Mouse (Mus musculus) frontal cortex, postnatal 36 days (tissue): ENCODE measurements around the gene Atxn7l1.
"Not testable (repeated sequence)": the region's sequence is repeated elsewhere in the genome, so short reads cannot be mapped to it uniquely, and the experiment has no call there.

Experiments
- DNase-seq, 2 experiments: peaks; one replicate each; pipeline ENCODE4 v3.0.0; 2022; ENCODE audit warnings: low spot score in 2 of 2

The Atxn7l1 gene

GRCm38 (mm10) chr12:33153131-33153530 lies 5.6 kb downstream of the Atxn7l1 start:
- no peak for DNase-seq

DNA sequence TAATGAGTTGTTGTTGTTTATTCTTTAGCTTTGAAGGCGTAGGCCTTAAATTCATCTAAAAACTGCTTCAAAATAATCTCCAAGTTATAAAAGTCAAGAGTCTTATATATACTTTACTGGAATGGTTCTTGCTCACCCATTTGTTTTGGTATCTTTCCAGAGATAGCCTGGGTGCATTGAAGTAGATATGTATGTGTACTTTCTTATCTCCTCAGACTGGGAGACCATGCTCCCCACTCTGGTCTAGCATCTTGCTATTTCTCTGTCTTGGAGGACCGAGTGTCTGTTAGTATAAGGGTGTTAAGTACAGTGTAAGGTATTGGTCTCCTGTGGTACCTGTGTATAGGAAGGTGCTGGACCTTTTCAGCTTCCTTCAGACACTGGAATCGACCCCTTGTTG lies 6.4 kb downstream of the Atxn7l1 start:
- DNase-seq = no peak

DNA sequence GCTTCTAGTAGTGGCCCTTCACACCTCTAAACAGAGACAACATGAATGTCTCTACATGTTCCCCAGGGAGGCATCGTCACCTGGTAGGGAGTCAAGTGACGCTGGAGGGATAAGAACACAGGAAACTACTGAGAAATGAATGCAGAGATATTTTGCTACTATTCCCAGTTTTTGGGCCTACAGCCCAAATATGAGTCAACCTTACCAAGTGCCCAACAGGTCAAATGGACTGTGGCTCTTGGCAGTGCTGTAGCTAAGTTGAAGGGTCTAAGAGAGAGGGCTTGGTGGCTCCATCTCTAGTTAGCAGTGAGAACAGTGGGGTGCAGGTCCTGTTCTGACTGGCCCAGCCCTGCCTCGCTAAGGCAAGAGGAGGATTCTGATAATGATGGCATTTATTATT lies 7.2 kb downstream of the Atxn7l1 start:
- DNase-seq = no peak

- DNase-seq = no peak
Observed at GRCm38 (mm10) chr12:33156334-33157018, 9.0 kb downstream of the Atxn7l1 start.

GRCm38 (mm10) chr12:33158256-33158655 lies 10.8 kb downstream of the Atxn7l1 start:
- no peak for DNase-seq

DNA sequence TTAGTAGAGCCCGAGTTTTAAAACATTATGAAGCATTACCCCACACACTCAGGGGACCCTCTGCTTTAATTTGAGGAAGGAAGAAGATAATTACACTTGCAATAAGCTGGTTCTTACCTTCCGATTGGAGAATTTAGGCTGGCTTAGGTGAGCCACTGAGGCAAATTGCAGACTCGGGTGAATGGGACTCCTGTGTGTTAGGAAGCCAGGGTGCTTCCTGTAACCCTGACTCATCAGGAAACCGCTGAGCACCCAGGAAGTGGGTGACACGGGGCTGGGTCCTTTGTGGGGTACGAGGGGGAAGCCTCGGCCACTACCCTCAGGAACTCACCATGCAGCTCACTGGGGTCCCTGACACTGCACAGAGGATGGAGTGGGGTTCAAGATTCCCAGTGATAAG lies 12.9 kb downstream of the Atxn7l1 start:
- no peak for DNase-seq

DNA sequence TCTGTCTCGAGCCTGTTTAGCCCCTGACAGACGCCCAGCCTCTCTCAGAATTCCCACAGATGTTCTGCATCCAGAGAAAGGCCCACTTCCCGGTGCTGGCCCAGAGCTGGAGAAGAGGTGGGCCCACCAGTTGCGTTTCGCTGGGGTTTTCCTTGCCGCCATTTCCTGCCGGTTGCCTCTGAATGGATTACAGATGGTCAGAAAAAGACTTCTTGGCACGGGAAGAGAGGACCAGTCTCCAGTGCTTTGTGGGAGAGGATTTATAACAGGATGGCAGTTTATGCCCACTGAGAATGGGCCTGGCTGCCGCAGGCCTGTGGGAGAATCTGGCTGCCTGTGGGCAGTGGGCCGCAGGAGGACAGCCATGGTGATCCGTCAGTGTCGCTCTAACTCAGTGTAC lies 15.0 kb downstream of the Atxn7l1 start:
- DNase-seq = no peak

DNA sequence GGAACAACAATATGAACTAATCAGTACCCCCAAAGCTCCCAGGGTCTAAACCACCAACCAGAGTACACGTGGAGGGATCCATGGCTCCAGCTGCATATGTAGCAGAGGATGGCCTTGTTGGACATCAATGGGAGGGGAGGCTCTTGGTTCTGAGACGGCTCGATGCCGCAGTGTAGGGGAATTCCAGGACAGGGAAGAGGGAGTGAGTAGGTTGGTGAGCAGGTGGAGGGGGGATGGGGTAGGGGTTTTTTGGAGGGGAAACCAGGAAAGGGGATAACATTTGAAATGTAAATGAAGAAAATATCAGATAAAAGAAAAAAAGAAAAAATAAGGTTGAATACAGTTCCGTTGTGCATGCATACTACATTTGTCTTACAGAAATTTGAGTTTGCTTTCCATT lies 16.5 kb downstream of the Atxn7l1 start:
- DNase-seq = not testable (repeated sequence)

- no peak for DNase-seq
Observed at GRCm38 (mm10) chr12:33166712-33167111, 19.2 kb downstream of the Atxn7l1 start.

GRCm38 (mm10) chr12:33167545-33167944 lies 20.1 kb downstream of the Atxn7l1 start:
- DNase-seq = no peak

DNA sequence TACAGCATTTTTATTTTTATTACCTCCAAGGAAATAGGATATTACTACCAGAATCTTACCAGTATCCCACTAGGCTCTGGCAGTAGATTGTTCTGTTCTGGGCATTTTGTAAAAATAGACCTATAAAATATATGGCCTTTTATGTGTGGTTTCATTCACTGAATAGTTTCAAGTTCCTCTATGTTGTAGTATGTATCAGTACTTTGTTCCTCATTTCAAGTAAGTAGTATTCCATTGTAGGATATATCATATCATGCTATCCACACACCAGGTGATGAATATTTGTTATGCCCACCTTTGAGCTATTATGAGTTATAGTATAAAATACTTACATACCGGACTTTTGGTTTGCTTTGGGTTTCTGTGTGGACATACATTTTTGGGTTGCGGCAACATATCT lies 21.0 kb downstream of the Atxn7l1 start:
- DNase-seq = no peak

DNA sequence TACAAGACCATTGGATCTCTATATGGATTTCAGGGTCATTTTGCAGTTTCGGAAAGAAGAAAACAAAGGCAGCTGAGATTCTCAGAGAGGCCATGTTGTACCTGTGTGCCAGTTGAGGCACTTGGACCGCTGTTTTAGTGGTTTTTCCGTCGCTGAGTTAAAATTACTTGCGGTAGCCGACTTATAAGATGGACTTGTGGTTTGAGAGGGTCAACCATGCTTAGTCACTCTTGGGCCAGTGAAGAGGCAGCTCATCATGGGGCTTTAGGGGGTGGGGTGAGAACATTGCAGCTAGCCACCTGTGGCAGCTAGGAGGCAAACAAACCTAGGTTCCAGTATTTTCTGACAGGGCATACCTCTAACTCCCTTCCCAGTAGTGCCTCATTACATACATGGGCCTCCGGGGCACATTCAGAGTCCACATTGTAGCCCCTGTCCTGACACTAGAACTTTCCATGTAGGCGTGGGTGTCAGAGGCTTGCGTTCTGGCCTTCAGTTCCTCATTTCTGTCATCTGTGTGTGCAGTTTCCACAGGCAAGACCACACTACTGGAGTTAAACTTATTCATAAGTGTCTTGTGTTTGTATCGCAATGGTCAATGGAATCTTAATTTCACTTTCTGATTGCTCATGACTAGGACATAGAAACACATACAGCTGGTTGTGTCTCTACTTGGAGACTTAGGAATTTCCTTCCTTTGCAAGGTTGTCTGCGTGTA lies 22.4 kb downstream of the Atxn7l1 start:
- no peak for DNase-seq

- no peak for DNase-seq
Observed at GRCm38 (mm10) chr12:33170822-33171221, 23.3 kb downstream of the Atxn7l1 start.

DNA sequence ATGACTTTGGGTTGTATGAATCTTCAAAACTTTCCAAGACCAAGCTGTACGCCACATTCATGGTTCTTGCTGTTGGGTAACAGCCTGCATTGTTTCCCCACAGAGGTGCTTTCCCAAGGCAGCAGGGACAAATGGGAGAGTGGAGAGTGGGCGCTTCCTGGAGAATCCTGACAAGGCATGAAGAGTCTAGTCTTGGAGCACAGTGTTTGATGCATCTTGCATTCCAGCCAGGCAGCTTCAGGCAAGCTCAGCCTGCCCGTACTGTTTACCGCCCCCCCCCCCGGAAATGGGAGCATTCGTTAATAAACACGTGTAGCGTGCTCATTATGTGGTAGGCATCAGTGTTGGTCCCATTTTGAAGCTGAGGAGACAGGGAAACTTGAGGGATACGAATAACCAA lies 25.4 kb downstream of the Atxn7l1 start:
- DNase-seq = no peak

DNA sequence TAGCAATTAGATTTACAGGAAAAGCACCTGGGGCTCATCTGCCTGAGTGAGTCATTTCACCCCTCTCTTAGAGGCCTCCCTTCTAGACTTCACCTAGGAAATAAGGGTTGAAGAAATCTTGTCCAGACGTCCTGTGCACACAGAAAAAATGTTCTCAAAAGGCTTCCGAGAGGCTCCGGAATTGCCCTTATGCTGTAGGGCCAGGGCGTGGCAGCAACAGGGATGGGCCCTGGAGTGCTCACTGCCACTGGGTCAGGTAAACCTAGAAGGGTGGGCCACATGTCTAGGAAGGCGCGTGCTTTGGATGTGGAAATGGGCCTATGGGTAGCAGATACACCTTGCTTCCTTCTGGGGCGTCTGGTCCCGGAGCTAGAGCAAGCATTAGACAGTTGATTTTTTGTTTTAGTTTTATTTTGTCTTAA lies 26.2 kb downstream of the Atxn7l1 start:
- no peak for DNase-seq

DNA sequence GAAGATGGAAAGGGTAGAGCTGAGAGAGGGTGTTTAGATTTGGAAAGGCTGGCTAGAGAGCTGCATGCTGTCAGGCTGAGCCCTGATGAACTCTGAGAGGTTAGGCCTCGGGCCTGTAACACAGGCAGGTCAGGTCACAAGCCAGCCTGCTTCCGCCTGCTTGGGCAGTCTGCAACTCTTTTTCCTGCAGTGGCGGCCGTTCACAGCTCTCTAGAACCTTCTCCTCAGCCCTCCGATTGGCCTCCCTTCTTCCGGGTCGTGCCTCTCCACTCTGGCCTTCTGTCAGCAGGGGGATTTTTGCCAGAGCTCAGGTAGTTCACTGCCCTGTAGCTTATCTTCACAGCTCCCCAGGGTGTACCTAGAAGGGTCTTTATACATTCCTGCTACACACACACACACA lies 26.7 kb downstream of the Atxn7l1 start:
- no peak for DNase-seq

GRCm38 (mm10) chr12:33174675-33175357 lies 27.3 kb downstream of the Atxn7l1 start:
- no peak for DNase-seq

DNA sequence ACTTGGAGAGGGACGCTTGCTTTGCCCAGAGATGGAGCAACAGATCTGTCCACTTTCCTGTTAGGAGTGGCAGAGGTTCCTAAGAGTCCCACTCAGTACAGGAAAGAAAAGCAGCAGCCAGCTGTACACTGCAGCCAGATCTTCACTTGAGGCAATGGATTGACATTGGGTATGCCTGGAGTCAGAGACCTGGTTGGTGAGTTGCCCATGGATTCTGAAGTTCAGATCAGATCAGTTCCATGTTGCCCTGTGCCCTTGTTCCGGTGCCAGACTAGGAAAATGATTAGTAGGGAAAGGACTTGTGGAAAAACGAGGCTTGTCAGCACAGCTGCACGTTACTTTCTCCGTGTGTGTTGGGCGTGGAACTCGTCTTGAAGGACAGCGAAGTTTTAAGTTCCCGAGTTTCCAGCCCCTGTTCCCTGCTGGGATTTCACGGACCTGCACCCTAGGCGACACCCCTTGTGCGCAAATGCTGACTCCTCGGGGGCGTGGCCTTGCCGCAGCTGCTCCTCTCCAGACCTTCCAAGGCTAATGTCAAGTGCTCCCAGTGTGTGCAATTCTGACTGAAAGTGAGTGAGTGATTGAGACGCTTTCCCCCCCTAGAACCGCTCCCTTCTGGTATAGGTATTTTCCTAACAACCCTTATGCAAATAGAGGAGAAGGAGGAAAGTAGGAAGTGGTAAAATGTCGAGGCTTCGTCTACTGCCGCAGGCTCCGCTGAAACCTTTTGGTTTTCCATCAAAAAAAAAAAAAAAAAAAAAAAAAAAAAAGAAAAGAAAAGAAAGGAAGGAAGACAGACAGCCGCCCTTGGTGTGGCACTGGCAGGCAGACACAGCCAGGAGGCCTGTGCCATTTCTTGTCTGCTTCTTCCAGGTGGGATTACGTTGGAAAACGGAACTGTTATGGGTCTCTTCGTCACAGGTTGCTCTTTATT lies 28.4 kb downstream of the Atxn7l1 start:
- DNase-seq = no peak

DNA sequence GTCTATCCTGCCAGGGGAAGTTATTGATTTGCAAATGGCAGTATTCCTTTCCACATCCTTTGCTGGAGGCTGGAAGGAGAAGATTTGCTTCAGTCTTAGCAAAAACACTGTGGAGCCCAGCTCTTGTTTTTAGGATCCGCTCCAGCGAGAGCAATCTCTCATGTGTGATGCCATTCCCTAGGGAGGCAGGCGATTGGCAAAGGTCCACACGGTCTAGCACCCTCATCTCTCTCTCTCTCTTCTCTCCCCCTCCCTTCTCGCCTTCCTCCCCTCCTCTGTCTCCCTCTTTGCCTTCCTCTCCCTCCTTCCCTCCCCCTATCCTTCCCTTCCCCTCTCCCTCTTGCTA lies 29.0 kb downstream of the Atxn7l1 start:
- peak; percentile 38 to 44 for DNase-seq

DNA sequence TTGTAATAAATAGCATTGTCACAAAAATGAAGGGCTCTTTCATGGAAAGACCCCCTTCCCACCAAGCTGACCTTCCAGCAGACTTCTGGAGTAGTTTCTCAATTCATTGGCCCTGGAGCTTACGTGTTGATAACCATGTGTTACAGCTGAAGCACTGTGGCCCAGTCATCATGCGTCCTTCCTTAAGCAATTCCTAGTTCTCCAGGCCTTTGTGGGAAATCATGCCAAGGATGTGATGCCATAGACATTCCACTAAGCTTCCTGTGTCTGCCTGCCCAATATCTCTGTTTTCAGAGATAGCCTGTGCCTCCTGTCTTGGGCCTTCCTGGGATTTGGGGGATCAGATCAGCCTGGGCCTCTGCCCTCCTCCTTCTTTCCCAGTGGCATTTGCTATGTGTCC lies 32.9 kb downstream of the Atxn7l1 start:
- no peak for DNase-seq

DNA sequence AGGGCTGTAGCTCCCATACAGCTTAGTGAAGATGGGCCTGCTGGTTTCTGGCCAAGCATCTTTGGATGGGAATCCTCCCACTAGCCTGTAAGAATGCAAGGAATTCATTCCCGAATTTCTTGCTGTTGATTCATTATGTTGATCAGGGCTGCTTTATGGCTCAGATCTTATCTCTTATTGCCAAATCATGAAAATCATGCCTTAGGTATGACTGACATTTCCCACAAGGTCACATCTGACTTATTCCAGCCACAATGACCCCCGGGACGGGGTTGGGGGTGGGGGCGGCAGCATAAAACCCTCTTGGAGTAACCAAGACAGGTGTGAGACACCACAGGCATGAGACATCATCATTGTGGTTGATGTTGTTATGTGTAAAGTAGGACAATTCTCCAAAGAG lies 34.4 kb downstream of the Atxn7l1 start:
- no peak for DNase-seq
